Mouse (Mus musculus) MEL (cell line): Measurements from ENCODE around the gene Klhl12. TPM values are rescaled to one million over a fixed set of nuclear protein-coding genes. Genes with fewer than 3 reads are reported as not detected.

Source experiments
- DNase-seq: peaks from one replicate; pipeline ENCODE4 v3.0.0; 2011; ENCODE audit warnings: low read depth, low spot score
- H3K27ac ChIP-seq: 2 replicates; pipeline ENCODE4 v1.5.1; 2012; ENCODE audit warnings: low read depth, mild to moderate bottlenecking, control low read depth, low read length, moderate library complexity; ENCODE audit not compliant: control insufficient read depth
- H3K27me3 ChIP-seq, 2 experiments: fragments of 150-350 bp in 1 of 2; sonication (generic) in 1 of 2; 2 replicates each; pipeline ENCODE4 v1.6.1; 2012; ENCODE audit warnings: low read length in 2 of 2, mild to moderate bottlenecking in 2 of 2, improper control_type of control experiment in 1 of 2, moderate library complexity in 1 of 2; ENCODE audit not compliant: insufficient read depth in 2 of 2, control insufficient read depth in 1 of 2
- H3K36me3 ChIP-seq, 2 experiments: 2 replicates each; pipeline ENCODE4 v1.6.1; 2012 to 2014; ENCODE audit warnings: low read length in 2 of 2, improper control_type of control experiment in 1 of 2, inconsistent platforms in 1 of 2, mild to moderate bottlenecking in 1 of 2; ENCODE audit not compliant: insufficient read depth in 2 of 2, control insufficient read depth in 1 of 2
- H3K4me1 ChIP-seq, 2 experiments: fragments of 150-350 bp in 1 of 2; sonication (generic) in 1 of 2; 2 replicates each; pipeline ENCODE4 v1.6.1; 2012; ENCODE audit warnings: low read length in 2 of 2, improper control_type of control experiment in 1 of 2, mild to moderate bottlenecking in 1 of 2; ENCODE audit not compliant: insufficient read depth in 2 of 2, control insufficient read depth in 1 of 2
- H3K4me3 ChIP-seq, 2 experiments: fragments of 150-350 bp in 1 of 2; sonication (generic) in 1 of 2; 2 replicates each; pipeline ENCODE4 v1.5.1; 2012; ENCODE audit warnings: low read depth in 2 of 2, low read length in 2 of 2, mild to moderate bottlenecking in 2 of 2, moderate library complexity in 2 of 2, control low read depth in 1 of 2, improper control_type of control experiment in 1 of 2; ENCODE audit not compliant: control insufficient read depth in 1 of 2, insufficient read depth in 1 of 2
- H3K79me2 ChIP-seq: 2 replicates; pipeline ENCODE4 v1.6.1; 2012; ENCODE audit warnings: mild to moderate bottlenecking, low read length, moderate library complexity; ENCODE audit not compliant: control insufficient read depth, poor library complexity, insufficient read depth
- H3K9ac ChIP-seq: 2 replicates; pipeline ENCODE4 v1.6.1; 2012; ENCODE audit warnings: low read depth, mild to moderate bottlenecking, control low read depth, low read length, moderate library complexity; ENCODE audit not compliant: control insufficient read depth, poor library complexity, severe bottlenecking
- H3K9me3 ChIP-seq: fragments of 150-350 bp; sonication (generic); replicated peaks from 2 replicates; pipeline ENCODE4 v1.6.1; 2012; ENCODE audit warnings: mild to moderate bottlenecking, low read length, improper control_type of control experiment, moderate library complexity; ENCODE audit not compliant: insufficient read depth
- BHLHE40 ChIP-seq: IDR thresholded peaks from 2 replicates; pipeline ENCODE4 v1.6.1; 2012; ENCODE audit warnings: low read depth, mild to moderate bottlenecking, inconsistent platforms, low read length, improper control_type of control experiment, borderline replicate concordance
- CHD1 ChIP-seq: IDR thresholded peaks from 2 replicates; pipeline ENCODE4 v1.6.1; 2012; ENCODE audit warnings: low read depth, mild to moderate bottlenecking, inconsistent platforms, low read length, improper control_type of control experiment
- CHD2 ChIP-seq: IDR thresholded peaks from 2 replicates; pipeline ENCODE4 v1.6.1; 2011; ENCODE audit warnings: low read length, improper control_type of control experiment
- CTCF ChIP-seq, 3 experiments: IDR thresholded peaks in 2 of 3; conservative IDR thresholded peaks in 1 of 3; 2 replicates each; pipeline ENCODE4 v1.5.1; 2011 to 2012; ENCODE audit warnings: low read length in 3 of 3, low read depth in 2 of 3, mild to moderate bottlenecking in 2 of 3, improper control_type of control experiment in 1 of 3, inconsistent platforms in 1 of 3, mixed read lengths in 1 of 3, moderate library complexity in 1 of 3; ENCODE audit not compliant: control insufficient read depth in 1 of 3, insufficient read depth in 1 of 3, poor library complexity in 1 of 3, severe bottlenecking in 1 of 3
- E2F4 ChIP-seq: IDR thresholded peaks from 2 replicates; pipeline ENCODE4 v1.6.1; 2011; ENCODE audit warnings: low read depth, low read length, improper control_type of control experiment, borderline replicate concordance
- EP300 ChIP-seq, 2 experiments: IDR thresholded peaks; 2 replicates each; pipeline ENCODE4 v1.6.1; 2011; ENCODE audit warnings: improper control_type of control experiment in 2 of 2, low read length in 2 of 2, low read depth in 1 of 2, mild to moderate bottlenecking in 1 of 2
- ETS1 ChIP-seq: IDR thresholded peaks from 2 replicates; pipeline ENCODE4 v1.6.1; 2012; ENCODE audit warnings: low read depth, mild to moderate bottlenecking, inconsistent platforms, low read length, improper control_type of control experiment, moderate library complexity
- GABPA ChIP-seq: IDR thresholded peaks from 2 replicates; pipeline ENCODE4 v1.6.1; 2012; ENCODE audit warnings: low read depth, mild to moderate bottlenecking, inconsistent platforms, low read length, improper control_type of control experiment, moderate library complexity
- GATA1 ChIP-seq: IDR thresholded peaks from 2 replicates; pipeline ENCODE4 v1.6.1; 2011; ENCODE audit warnings: low read depth, low read length, improper control_type of control experiment
- HCFC1 ChIP-seq: IDR thresholded peaks from 2 replicates; pipeline ENCODE4 v1.6.1; 2012; ENCODE audit warnings: low read depth, mild to moderate bottlenecking, inconsistent platforms, low read length, improper control_type of control experiment, moderate library complexity
- JUND ChIP-seq: IDR thresholded peaks from 2 replicates; pipeline ENCODE4 v1.6.1; 2011; ENCODE audit warnings: low read depth, mild to moderate bottlenecking, improper control_type of control experiment, low read length
- KAT2A ChIP-seq: conservative IDR thresholded peaks from 2 replicates; pipeline ENCODE4 v1.6.1; 2012; ENCODE audit warnings: low read depth, low read length, improper control_type of control experiment, inconsistent platforms
- MAFK ChIP-seq: IDR thresholded peaks from 2 replicates; pipeline ENCODE4 v1.6.1; 2011; ENCODE audit warnings: low read depth, mild to moderate bottlenecking, low read length, improper control_type of control experiment, borderline replicate concordance
- MAX ChIP-seq: IDR thresholded peaks from 2 replicates; pipeline ENCODE4 v1.6.1; 2011; ENCODE audit warnings: low read length, improper control_type of control experiment
- MAZ ChIP-seq: IDR thresholded peaks from 2 replicates; pipeline ENCODE4 v1.6.1; 2012; ENCODE audit warnings: low read depth, mild to moderate bottlenecking, inconsistent platforms, low read length, improper control_type of control experiment
- MEF2A ChIP-seq: IDR thresholded peaks from 2 replicates; pipeline ENCODE4 v1.6.1; 2014; ENCODE audit warnings: low read depth, mild to moderate bottlenecking, inconsistent platforms, low read length, improper control_type of control experiment; ENCODE audit not compliant: poor library complexity, insufficient replicate concordance, severe bottlenecking; ENCODE audit errors: extremely low read depth
- MXI1 ChIP-seq: IDR thresholded peaks from 2 replicates; pipeline ENCODE4 v1.6.1; 2011; ENCODE audit warnings: mild to moderate bottlenecking, low read depth, low read length, improper control_type of control experiment
- MYB ChIP-seq: IDR thresholded peaks from 2 replicates; pipeline ENCODE4 v1.6.1; 2011; ENCODE audit warnings: mild to moderate bottlenecking, low read depth, low read length, improper control_type of control experiment
- MYC ChIP-seq: IDR thresholded peaks from 2 replicates; pipeline ENCODE4 v1.6.1; 2011; ENCODE audit warnings: low read depth, mild to moderate bottlenecking, low read length, improper control_type of control experiment, moderate library complexity
- NELFE ChIP-seq: IDR thresholded peaks from 2 replicates; pipeline ENCODE4 v1.6.1; 2011; ENCODE audit warnings: low read depth, low read length, improper control_type of control experiment
- NRF1 ChIP-seq: IDR thresholded peaks from 2 replicates; pipeline ENCODE4 v1.6.1; 2014; ENCODE audit warnings: low read depth, mild to moderate bottlenecking, inconsistent platforms, low read length, improper control_type of control experiment, moderate library complexity; ENCODE audit not compliant: poor library complexity, insufficient read depth, severe bottlenecking
- POLR2A ChIP-seq, 2 experiments: IDR thresholded peaks; 2 replicates each; pipeline ENCODE4 v1.6.1; 2011 to 2012; ENCODE audit warnings: low read length in 2 of 2, mild to moderate bottlenecking in 2 of 2, control low read depth in 1 of 2, improper control_type of control experiment in 1 of 2, low read depth in 1 of 2, moderate library complexity in 1 of 2; ENCODE audit not compliant: control insufficient read depth in 1 of 2, insufficient read depth in 1 of 2, poor library complexity in 1 of 2
- POLR2AphosphoS2 ChIP-seq: IDR thresholded peaks from 2 replicates; pipeline ENCODE4 v1.6.1; 2011; ENCODE audit warnings: low read length, improper control_type of control experiment
- RAD21 ChIP-seq: IDR thresholded peaks from 2 replicates; pipeline ENCODE4 v1.6.1; 2011; ENCODE audit warnings: mild to moderate bottlenecking, low read depth, low read length, improper control_type of control experiment
- RCOR1 ChIP-seq: IDR thresholded peaks from 2 replicates; pipeline ENCODE4 v1.6.1; 2012; ENCODE audit warnings: low read depth, mild to moderate bottlenecking, inconsistent platforms, low read length, improper control_type of control experiment
- SIN3A ChIP-seq: IDR thresholded peaks from 2 replicates; pipeline ENCODE4 v1.6.1; 2012; ENCODE audit warnings: low read length, improper control_type of control experiment, inconsistent platforms
- SMC3 ChIP-seq: IDR thresholded peaks from 2 replicates; pipeline ENCODE4 v1.6.1; 2011; ENCODE audit warnings: low read depth, low read length, improper control_type of control experiment
- TAL1 ChIP-seq: IDR thresholded peaks from 2 replicates; pipeline ENCODE4 v1.6.1; 2012; ENCODE audit warnings: mild to moderate bottlenecking, inconsistent platforms, low read length, moderate library complexity, mixed read lengths
- TBP ChIP-seq: IDR thresholded peaks from 2 replicates; pipeline ENCODE4 v1.8.0; 2011; ENCODE audit warnings: low read depth, low read length, improper control_type of control experiment
- TCF12 ChIP-seq: IDR thresholded peaks from 2 replicates; pipeline ENCODE4 v1.6.1; 2014; ENCODE audit warnings: low read depth, mild to moderate bottlenecking, inconsistent platforms, low read length, improper control_type of control experiment, moderate library complexity
- UBTF ChIP-seq: IDR thresholded peaks from 2 replicates; pipeline ENCODE4 v1.6.1; 2012; ENCODE audit warnings: low read depth, mild to moderate bottlenecking, inconsistent platforms, low read length, improper control_type of control experiment, moderate library complexity, borderline replicate concordance; ENCODE audit not compliant: insufficient read depth
- USF1 ChIP-seq: IDR thresholded peaks from 2 replicates; pipeline ENCODE4 v1.6.1; 2014; ENCODE audit warnings: low read depth, mild to moderate bottlenecking, inconsistent platforms, low read length, improper control_type of control experiment, moderate library complexity
- USF2 ChIP-seq, 2 experiments: IDR thresholded peaks; 2 replicates each; pipeline ENCODE4 v1.6.1; 2011 to 2012; ENCODE audit warnings: improper control_type of control experiment in 2 of 2, low read length in 2 of 2, borderline replicate concordance in 1 of 2, inconsistent platforms in 1 of 2, low read depth in 1 of 2, mild to moderate bottlenecking in 1 of 2; ENCODE audit not compliant: insufficient read depth in 1 of 2
- ZC3H11A ChIP-seq: IDR thresholded peaks from 2 replicates; pipeline ENCODE4 v1.6.1; 2012; ENCODE audit warnings: low read depth, mild to moderate bottlenecking, inconsistent platforms, low read length, improper control_type of control experiment
- ZKSCAN1 ChIP-seq: IDR thresholded peaks from 2 replicates; pipeline ENCODE4 v1.6.1; 2012; ENCODE audit warnings: low read depth, mild to moderate bottlenecking, inconsistent platforms, low read length, improper control_type of control experiment, moderate library complexity
- ZMIZ1 ChIP-seq: IDR thresholded peaks from 2 replicates; pipeline ENCODE4 v1.6.1; 2012; ENCODE audit warnings: low read depth, mild to moderate bottlenecking, inconsistent platforms, low read length, improper control_type of control experiment, moderate library complexity
- ZNF384 ChIP-seq: IDR thresholded peaks from 2 replicates; pipeline ENCODE4 v1.6.1; 2012; ENCODE audit warnings: low read depth, mild to moderate bottlenecking, inconsistent platforms, low read length, improper control_type of control experiment
- polyA plus RNA-seq, 2 experiments: library from polyadenylated mRNA; stranded (reverse) in 1 of 2; unstranded in 1 of 2; fragments of >175 nt in 1 of 2; fragments of >200 nt in 1 of 2; gene quantifications; 2 replicates each; pipeline versions ENCODE4 v1.2.1 to v1.2.4; 2012; ENCODE audit warnings: low replicate concordance in 2 of 2, low read depth in 1 of 2; ENCODE audit not compliant: insufficient read length in 2 of 2, insufficient read depth in 1 of 2, missing spikeins in 1 of 2
- total RNA-seq: library from RNA; depleted of rRNA; stranded (reverse); fragments of 300-350 nt; gene quantifications from 2 replicates; pipeline ENCODE4 v1.2.3, GENCODE M21; 2012

Gene Klhl12
- total and polyA plus RNA-seq, 3 experiments: 20.8 to 26.4 TPM; not detected in 1

- Histone ChIP-seq H3K27ac (peak overlapping the region; percentile 59), H3K36me3 (peaks cover 0 to 8% of the 10 kb centered on the region in 2 experiments; a peak in 2 of 4 replicates), H3K9me3 (no peaks in the 10 kb centered on the region), H3K9ac (no peak overlapping the region), H3K4me1 (peaks cover 16 to 20% of the 10 kb centered on the region in 2 experiments), H3K4me3 (peak overlapping the region in 1 of 2 experiments; percentile 40; a peak in 2 of 4 replicates), H3K79me2 (no peaks in the 10 kb centered on the region), H3K27me3 (no peaks in the 10 kb centered on the region)
- DNase-seq: peak; percentile 92
- TF ChIP-seq UBTF (no peak), BHLHE40 (no peak; the same call in 1 of the 2 replicates), SIN3A (peak; percentile 95), CHD1 (no peak), USF2 (IDR thresholded peaks at IDR 0.05; ENCODE audit: borderline replicate concordance in 1 of 2, insufficient read depth in 1 of 2, low read depth in 1 of 2, low read length in 2 of 2) (no peak), MYB (no peak), TCF12 (peak; percentile 98), ZNF384 (peak; percentile 43; the same call in 1 of the 2 replicates), MAX (peak; percentile 48; the same call in 1 of the 2 replicates), ZMIZ1 (0 out of 2 replicates have a peak, but pooled peaks have one; percentile 40), ETS1 (peak; percentile 99), CHD2 (no peak), ZC3H11A (0 out of 2 replicates have a peak, but pooled peaks have one; percentile 5), TBP (no peak), MYC (peak; percentile 77), MEF2A (0 out of 2 replicates have a peak, but pooled peaks have one; percentile 37), MXI1 (peak; percentile 86), NELFE (no peak; the same call in 1 of the 2 replicates), MAZ (0 out of 2 replicates have a peak, but pooled peaks have one; percentile 38), EP300 (IDR thresholded peaks at IDR 0.05; ENCODE audit: low read depth in 1 of 2, low read length in 2 of 2) (peak; percentile 91 to 95), NRF1 (peak; percentile 66), JUND (no peak), CTCF (IDR thresholded peaks at IDR 0.05 in 2 of 3, conservative IDR thresholded peaks at IDR 0.05 in 1 of 3; ENCODE audit: control insufficient read depth in 1 of 3, insufficient read depth in 1 of 3, low read depth in 2 of 3, low read length in 3 of 3, poor library complexity in 1 of 3, severe bottlenecking in 1 of 3) (no peak), ZKSCAN1 (no peak), USF1 (no peak), POLR2AphosphoS2 (no peak), E2F4 (no peak), GABPA (no peak), TAL1 (peak; percentile 96), RCOR1 (peak; percentile 76), GATA1 (peak; percentile 96), SMC3 (no peak), RAD21 (no peak), MAFK (peak; percentile 60; the same call in 1 of the 2 replicates), KAT2A (no peak), HCFC1 (0 out of 2 replicates have a peak, but pooled peaks have one; percentile 44), POLR2A (IDR thresholded peaks at IDR 0.05; ENCODE audit: control insufficient read depth in 1 of 2, insufficient read depth in 1 of 2, low read depth in 1 of 2, low read length in 2 of 2, poor library complexity in 1 of 2) (no peak)
These were observed 71.4 kb downstream of the Klhl12 start for GRCm38 (mm10) chr1:134526752-134527151.
